Mouse (Mus musculus) heart, adult 18-20 months (tissue): ENCODE data around the gene Trappc2l. TPM values are rescaled to one million over a fixed set of nuclear protein-coding genes. Genes with fewer than 3 reads are reported as not detected.
"Not testable (repeated sequence)": the region's sequence is repeated elsewhere in the genome, so short reads cannot be mapped to it uniquely, and the experiment has no call there.

Experiments used
- DNase-seq, 2 experiments: peaks; one replicate each; pipeline ENCODE4 v3.0.0; 2021 to 2022; ENCODE audit warnings: mixed read lengths in 1 of 2
- total RNA-seq, 2 experiments: library from RNA; stranded (reverse); gene quantifications; 2 replicates each; pipeline ENCODE4 v1.2.3; 2021

Gene Trappc2l
- total RNA-seq, 2 experiments from 2014 or later: 62.0 to 69.1 TPM

DNA sequence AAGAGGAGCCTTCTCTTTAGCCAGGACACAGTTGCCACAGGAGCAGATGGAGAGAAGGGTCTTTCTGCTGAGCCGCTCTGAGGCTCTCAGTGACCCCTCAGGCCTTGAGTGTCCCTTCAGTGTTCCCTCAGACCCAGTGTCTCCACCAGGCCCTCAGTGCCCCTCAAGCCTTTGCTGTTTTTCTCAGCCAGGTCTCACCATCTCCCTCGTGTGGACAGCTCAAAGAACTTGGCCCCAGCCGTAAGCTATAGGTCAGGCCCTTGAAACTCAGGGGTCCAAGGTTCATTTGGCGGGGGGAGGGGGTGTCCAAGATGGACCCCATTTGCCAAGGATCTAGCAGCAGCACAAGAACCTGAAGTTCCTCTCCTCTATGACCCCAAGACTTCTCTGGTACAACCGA, 13.2 kb downstream of the Trappc2l start:
- no peak for DNase-seq

DNA sequence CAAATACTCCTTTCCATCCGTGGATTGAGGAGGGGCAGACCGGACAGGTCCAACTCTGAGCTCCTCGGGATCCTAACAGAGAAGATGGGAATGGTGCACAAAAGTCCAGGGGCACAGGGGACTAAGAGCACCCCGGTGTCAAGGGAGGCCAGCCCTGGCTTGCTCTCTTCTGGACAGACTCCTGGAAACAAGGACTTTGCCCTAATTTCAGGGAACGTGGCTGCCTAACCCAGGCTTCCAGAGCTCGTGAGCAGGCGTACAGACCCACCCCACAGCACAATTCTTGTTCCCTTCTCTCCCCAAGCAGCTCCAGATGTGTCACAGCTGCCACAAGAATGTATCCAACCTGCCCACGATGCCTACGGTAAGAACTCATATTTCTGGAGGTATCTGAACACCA, 14.4 kb downstream of the Trappc2l start:
- DNase-seq: peak in 1 of 2 experiments; percentile 16

DNA sequence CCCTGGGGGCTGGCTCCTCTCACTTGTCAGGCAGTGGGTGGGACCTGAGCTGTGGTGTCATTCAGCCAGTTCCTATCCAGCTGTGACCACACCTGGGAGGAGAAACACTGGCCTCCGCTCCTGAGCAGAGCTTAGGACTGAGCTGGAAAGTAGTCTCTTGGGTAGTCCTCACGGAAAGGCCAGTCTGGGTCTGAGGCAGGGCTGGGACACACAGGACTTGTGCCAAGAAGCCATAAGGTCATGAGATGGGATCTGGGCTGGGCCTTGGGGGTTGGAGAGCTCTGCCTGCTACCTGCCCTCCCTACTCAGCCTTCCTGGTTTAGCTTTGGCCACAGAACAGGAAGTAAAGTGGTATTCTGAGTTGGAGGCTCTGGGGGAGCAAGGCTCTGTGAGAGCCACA, 15.5 kb downstream of the Trappc2l start:
- DNase-seq: peak in 1 of 2 experiments; percentile 17

DNA sequence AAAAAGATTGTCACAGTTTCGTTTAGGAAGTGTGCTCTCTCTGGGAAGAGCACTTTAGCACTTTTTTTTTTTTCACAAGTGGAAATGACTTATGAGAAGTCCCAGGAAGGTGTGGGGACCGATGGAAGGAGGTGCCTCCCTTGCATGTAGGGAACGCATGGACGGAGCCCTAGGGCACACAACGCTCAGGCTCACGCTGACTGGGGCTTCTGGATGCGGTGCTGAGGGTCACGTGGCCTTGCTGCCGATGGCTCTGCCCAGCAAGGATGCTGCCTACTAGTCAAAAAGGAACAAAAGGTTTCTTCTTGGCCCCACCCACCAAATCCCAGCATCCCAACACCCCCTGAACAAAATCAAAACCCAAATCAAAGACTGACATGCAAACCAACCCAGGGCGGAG, 17.9 kb downstream of the Trappc2l start:
- no peak for DNase-seq

DNA sequence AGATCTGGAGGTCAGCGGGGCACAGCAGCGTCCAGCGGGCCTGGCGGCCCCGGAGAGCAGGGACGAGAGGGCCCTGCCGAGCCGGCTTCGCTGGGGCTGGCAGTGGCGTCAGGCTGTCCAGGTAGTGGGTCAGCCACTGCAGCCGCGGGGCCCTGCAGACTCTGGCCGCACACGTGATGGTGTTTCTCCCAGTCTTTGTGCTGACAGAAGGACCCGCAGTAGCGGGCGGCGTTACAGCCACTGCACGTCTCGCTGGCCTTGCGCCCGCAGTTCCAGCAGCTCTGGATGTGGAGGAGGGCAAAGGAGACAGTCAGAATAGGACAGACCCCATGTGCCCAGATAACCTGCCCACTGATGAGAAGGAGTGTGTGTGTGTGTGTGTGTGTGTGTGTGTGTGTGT, 19.3 kb downstream of the Trappc2l start:
- DNase-seq: no peak

DNA sequence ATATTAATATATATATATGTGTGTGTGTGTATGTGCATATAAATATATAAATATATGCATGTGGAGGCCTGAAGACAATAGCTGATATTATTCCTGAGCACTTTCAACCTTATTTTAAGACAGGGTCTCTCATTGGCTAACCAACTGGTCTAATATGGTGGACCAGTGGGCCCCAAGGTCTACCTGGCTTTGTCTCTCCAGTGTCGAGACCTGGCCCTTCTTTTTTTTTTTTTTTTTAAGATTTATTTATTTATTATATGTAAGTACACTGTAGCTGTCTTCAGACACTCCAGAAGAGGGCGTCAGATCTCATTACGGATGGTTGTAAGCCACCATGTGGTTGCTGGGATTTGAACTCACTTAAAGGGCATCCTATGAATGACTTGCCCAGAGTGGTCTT, 20.7 kb downstream of the Trappc2l start:
- DNase-seq: not testable (repeated sequence)

DNA sequence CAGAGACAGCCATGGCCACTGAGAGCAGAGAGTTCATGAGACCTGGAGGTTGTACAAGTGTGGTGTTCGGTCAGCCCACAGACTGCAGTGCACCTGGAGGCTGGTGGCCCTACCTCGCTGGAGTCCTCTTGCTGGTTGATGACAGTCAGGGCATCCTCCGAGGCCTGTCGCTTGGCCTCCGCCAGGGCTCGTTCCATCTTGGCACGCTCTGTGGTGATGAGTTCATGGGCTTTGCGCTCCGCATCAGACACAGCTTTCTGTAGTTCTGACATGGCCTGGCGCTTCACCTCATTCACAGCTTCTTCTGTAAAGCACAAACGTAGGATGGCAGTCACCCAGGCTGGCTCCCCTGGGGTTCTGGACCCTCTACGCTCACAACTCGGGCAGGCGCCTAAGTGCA, 21.8 kb downstream of the Trappc2l start:
- DNase-seq: no peak

DNA sequence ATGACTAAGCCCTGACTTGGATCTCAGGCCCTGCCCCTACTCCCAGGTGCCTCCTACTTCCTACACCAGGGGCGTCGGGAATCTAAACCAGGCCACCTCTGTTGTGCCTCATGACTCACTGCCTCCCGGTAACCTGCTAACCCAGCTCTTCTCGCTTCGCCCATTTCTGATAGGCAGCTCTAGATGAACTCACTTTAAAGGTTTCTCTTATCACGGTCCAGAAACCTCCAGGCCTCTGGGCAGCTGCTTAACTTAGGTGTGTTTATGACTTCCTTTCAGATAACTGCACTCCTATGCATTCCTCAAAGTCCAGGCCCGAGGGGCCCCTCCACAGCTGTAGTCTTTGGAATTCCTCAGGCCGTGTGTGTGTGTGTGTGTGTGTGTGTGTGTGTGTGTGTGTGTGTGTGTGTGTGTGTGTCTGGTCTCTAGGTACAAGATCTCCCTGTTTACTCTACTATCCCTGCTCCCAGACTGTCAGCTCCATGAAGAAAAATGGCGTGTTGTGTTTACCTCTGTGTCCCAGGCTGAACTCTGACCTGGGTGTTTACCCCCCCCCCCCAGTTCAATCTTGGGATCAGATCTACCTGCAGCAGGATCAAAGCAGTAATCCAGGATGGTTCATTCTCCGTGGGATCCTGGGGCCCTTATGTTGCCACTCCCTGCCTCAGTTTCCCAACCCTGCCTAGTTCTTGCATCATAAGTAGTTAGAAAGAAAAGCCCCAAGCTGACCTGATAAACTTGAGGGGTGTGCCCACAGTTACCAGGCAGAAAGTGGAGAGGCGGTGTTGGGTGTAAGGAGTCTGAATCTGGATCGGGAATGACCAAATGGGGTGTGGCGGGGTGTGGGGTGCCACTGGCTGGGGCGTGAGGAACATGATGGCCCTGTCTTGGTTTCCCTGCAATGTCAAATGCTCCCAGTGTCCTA, 24.7 kb downstream of the Trappc2l start:
- peak in 1 of 2 experiments; percentile 13 for DNase-seq

DNA sequence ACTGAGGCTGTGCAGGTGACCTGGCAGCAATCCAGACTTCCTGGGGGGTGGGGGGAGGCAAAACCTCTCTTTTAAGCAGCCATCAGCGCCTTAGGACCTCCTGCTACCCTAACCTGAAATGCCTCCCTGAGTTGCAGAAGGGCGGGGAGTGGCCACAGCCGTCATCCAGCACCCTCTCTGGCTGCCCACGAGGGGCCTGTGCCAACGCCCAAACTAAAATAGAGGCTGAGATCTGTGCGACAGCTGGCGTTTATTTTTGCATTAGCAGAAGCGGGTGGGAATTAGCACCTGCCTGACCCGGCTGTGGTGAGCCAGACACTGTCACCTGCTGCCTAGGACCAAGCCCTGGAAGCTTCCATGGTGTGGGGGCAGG, 25.3 kb downstream of the Trappc2l start:
- peak; percentile 61 to 71 for DNase-seq

DNA sequence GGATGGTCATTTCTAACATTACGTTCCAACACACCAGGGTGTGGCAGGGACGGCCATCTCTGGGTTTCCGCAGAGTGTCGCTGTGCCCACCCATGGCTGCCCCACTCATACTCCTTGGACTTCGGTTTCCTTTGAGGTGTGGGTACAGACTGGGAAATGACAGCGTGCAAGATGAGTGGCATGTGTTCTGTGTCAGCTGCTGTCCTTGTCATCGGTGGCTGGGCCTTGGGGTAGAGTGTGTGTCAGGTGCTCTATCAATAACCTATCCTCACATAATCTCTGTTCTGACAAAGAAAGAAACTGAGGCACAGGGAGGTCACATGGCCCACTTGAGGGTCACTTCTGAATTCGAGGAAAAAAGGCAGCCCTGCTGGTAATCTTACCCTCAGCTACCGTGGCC, 25.8 kb downstream of the Trappc2l start:
- peak in 1 of 2 experiments; percentile 12 for DNase-seq

DNA sequence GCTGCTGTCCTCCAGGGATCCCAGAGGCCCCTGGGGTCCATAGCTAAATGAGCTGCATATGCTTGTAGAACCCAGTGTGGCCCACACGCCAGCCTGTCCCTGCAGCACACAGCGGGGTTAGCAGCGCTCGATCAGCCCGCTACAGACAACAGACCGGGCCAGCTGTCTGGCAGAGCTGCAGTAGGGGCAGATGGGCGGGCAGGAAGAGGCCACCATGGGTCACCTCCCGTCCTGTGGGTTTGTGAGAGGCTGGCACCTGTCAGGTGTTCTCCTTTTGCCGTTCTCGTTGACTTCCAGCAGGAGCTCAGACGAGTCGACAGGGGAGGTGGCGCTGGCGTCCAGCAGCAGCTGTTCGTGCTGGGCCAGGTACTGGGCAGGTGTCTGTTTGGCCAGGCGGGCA, 27.2 kb downstream of the Trappc2l start:
- DNase-seq: peak in 1 of 2 experiments; percentile 12

DNA sequence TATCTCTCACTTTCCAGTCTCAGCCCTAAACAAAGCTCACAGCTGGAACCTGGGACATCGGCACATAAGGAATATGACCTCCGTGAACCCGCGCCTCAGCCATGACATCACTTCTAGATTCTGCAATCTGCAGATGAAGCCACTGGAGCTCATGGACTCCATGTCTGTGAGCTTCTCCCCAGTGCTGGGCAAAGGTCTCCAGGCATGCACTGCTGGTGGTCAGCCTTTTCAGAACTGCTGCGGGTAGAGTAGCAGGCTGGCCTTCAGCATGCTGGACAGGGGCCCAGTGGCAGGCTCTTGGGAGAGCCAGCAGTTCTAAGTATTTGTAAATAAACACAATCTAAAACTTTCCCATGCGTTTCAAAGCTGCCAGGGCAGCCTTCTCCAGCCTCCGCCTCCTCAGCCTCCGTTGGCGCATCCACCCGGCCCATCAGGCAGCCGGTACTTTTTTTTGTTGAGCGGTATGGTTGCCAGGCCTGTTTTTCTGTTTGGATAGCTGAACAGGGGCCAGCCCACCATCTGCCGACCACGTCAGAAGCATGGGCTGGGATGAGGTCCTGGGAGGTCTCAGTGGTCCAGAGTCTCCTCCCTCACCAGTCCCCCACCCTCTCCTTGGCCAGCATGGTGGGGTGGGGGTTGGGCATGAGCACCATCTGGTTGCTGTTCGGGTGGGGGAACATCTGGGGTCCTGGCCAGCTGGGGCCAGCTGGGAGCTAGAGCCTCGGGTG, 28.2 kb downstream of the Trappc2l start:
- peak; percentile 84 to 87 for DNase-seq

DNA sequence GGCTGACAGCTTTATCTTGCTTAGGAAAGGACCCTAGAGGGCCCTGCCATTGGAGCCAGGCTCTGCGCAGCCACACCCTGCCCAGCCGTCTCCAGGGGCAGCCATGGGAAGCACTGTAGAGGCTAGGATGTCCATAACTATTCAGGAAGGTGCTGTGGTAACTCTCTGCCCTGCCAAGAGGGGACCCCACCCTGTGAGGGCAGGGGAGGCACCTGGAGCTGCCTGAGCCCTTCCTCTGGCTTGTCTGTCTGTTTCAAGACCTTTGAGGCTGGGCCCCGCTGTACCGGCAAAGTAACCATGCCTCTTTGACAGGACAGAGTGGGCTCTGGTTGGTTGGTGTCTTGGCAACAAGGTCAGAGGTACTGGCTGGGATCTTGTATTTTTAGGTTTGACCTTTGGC, 29.4 kb downstream of the Trappc2l start:
- peak in 1 of 2 experiments; percentile 31 for DNase-seq

DNA sequence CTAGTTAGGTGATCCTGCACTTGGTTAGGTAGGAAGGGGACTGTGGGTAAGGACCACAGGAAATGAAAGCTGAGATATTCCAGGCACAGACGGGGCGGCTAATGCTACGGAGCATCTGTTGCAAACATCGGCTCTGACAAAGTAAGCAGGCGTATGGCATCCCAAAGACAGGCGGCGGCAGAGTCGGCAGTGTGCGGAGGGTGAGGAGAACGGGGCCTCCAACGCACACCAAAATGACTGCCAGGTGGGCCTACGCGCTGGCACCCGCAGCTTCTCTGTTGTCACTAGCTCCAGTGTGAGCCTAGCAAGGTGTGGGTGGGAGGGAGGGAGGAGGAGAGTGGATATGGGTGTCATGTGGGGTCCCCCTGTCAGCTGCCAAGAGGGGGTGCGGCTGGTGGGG, 30.0 kb downstream of the Trappc2l start:
- DNase-seq: no peak

DNA sequence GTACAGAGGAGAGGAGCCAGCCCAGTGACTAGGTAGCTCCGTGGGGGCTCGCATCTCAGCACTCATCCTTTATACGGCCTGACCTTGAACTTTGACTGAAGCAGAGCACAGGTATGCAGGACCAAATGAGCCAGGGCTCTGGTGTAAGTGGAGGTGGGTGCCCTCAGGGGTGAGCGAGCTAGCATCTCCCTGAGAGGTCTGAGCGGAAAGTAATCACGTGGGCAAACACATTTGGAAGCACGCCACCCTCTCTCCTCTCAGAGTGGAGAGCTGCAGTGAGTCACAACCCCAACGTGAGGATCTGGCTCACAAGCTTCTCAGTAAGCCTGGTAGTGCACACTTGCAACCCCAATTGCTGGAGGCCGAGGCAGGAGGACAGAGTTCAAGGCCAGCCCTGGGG, 30.6 kb downstream of the Trappc2l start:
- DNase-seq: peak; percentile 75 to 77

DNA sequence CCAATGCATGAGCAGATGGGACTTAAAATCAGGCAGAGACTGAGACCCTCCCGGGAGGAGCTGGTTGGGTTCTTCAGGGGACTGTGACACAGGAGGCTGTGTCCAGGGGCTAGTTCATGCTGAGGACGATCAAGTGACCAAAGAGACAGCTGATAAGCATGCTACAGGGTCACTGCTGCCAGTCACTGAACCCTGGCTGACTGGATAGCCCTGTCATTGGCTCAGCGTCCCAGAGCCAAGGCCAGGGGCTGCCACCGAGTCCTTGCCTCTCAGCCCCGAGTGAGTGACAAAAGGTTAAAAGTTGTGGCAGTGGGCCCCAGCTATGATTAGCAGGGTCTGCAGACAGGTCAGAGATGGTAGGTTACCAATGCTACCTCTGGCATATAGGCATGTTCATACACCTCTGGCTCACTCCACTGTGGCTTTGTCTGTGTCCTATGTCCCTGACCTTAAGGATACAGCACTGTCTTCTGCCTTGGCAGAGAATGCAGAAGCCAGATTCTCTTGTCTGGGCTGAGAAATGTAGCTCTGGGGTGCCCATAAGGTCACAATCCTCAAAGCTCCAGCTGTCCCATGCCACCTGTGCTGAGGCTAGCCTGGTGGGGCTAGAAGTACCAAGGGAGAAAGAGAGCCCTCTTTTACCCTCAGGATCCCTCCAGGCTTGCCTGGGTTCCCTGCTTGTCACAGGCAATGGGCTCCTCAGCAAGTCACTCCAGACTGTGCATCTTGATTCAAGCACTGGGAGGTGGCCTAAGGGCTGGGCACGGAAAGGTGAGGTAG, 32.9 kb downstream of the Trappc2l start:
- DNase-seq: peak in 1 of 2 experiments; percentile 12

DNA sequence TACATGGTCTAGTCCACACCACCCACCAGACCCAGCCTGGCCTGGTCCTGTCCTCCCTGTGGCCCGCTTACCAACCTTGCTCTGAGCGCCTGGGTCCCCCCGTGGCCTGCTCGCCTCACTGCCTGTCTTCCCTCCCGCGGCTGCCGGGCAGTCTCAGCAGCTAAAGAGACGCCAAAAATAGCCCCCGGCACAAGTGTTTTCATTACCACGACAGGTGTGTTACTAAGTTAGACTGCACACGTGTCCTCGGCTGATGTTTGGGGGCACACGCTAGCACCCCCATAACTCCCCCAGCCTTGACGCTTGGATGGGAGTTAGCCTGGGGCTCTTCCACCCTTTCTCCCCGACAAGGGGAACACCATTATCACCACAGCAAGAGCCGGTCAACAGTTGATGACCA, 34.9 kb downstream of the Trappc2l start:
- DNase-seq: peak in 1 of 2 experiments; percentile 55

DNA sequence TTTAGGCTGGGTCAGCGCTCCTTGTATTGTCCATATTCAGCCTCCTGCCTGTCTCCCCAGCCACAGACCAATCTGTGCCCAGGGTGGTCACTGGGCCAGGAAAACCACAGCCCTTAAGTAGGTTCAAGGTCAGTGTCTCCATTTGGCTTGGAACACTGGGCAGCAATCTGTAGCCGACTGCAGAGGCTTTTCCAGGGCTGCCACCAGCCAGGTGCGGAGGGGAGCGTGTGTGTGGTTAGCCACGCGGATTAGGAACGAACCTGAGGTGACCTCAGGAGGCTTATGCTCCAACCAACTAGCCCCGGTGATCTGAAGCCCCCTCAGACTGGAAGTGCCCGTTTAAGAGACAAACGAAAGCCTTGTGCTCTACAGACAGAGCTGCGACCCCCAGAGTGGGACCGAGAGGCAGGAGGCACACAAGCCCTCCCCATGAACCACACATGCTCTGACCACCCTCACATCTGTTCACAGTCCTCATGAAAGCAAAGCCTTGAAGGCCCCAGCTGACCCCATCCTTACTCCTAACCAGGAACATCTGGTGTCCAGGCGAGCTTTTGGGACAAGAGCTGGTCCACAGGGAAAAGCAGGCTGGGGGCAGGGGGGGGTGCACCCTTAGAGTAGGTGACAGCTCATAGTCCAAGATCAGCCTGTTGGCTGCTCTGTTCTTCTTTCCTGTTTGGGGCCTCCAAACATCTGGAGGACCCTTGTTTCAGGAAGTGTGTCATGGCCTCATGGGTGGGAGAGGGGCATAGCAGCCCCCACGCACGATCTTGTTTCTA, 36.9 kb downstream of the Trappc2l start:
- no peak for DNase-seq

DNA sequence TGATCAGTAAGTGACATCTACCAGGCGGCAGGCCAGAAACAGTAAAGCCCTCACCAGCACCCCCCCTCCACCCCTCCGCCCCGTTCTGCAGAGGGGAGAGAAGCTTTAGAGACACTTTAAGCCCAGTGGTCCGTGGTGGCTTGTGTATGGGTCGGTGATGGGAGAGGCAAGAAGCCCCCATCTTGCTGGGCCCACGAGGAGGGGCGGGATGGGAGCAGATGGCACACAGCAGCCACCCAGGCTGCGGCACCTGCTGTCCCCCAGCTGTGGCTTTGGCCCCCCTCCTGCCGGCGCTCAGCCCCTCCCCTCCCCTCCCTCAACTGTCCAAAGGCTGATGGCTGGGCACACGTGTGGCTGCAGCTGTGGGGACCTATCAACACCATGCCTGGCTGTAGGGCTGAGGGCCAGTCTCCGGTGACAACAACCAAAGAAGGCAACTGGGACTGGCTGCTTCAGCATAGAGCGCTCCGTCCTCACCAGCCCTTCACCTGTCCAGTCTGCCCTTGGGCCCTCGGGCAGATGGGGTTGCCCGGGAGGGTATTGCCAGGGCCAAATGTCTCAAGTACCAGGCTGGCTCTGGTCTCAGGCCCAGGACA, 40.0 kb downstream of the Trappc2l start:
- DNase-seq: peak; percentile 55 to 82

DNA sequence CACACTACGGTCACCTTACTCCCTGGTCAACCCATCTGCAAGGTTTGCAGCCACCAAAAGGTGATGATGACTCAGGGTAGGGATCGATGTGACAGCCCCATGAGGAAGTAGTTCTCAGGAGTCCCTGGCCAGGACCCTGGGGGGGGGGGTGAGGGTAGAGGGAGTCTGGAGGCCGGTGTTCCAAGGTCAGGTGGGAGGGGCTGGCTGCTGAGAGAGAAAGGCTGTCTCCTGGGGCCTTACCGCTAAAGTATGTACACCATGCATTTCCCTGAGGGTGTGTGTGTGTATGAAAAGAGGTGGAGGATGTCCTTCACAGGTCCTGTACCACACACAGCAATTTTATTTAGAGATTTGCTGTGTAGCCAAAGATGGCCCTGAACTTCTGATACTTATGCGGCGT, 41.2 kb downstream of the Trappc2l start:
- no peak for DNase-seq

DNA sequence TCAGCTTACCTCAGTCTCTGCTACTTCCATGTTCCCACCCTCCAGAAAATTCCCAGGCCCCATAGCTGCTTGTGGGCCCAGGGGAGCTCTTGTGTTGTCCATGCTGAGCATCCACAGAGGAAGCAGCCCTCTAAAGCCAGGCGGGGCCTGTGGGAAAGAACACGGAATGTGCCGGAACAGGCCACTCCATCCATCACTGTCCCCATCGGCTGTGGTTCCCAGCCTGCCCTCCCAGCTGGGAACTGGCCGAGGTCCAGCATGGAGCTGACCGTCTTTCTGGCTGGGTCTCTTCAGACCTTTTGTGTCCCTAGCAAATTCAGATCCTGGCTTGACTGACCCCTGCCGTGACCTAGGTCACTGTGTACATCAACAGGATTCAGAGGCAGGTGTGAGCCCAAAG, 43.3 kb downstream of the Trappc2l start:
- peak; percentile 77 to 87 for DNase-seq
